17 mouse cellular contexts compared by ENCODE assay signal in genomic region chr5:12751514-12751913, GRCm38 (mm10).
DNase-seq lines count a peak whose midpoint lies in the region; ATAC-seq lines count a peak whose summit lies in the region.
"Had no signal": no experiment of that assay in that cellular context is flagged by ENCODE, and none has a peak within 500 bp of the region (broad histone marks: within the 10 kb centered on the region; RNA-seq: fewer than 3 reads in every experiment).

No protein-coding gene starts in this region.

- no peak for DNase-seq in kidney, adult 8-10 months
- DNase-seq in embryo, embryonic 10 days (ENCODE audit: low spot score), result peak; percentile 62
- DNase-seq in embryonic facial prominence, embryonic 14.5 days (ENCODE audit: low spot score), result peak; percentile 36
- DNase-seq in spleen, adult 12 weeks (ENCODE audit: low spot score), result no peak
- no peak for DNase-seq in thymus, postnatal 14 days
- DNase-seq: adrenal gland, adult 2 months; B cell, adult 2 months; cerebellum, adult 2 months; forebrain, postnatal 0 days; heart, adult 18-20 months; heart, postnatal 10 days; kidney, postnatal 10 days; thymus, postnatal 36 days had no signal

- H3K4me2 ChIP-seq in kidney, embryonic 14.5 days (replicated peaks; ENCODE audit: low read depth, low read length), result no peak overlapping the region
- H3K4me2 ChIP-seq in embryonic facial prominence, embryonic 14.5 days (ENCODE audit: low read depth, low read length), result no peak overlapping the region
- no peak overlapping the region for H3K4me2 ChIP-seq in neural tube, embryonic 12.5 days (replicated peaks)
- H3K4me2 ChIP-seq: liver, embryonic 12.5 days had no signal

- H3K4me1 ChIP-seq in kidney, embryonic 14.5 days (ENCODE audit: control insufficient read depth, insufficient read depth, low read length), result 0 out of 2 replicates have a peak, but pooled peaks cover 3% of the 10 kb centered on the region
- no peaks in the 10 kb centered on the region for H3K4me1 ChIP-seq in embryonic facial prominence, embryonic 14.5 days (ENCODE audit: control insufficient read depth, insufficient read depth, low read length)
- H3K4me1 ChIP-seq in neural tube, embryonic 12.5 days, result no peaks in the 10 kb centered on the region
- H3K4me1 ChIP-seq: liver, embryonic 12.5 days; megakaryocyte, embryonic 14.5 days had no signal

- H3K9ac ChIP-seq in kidney, embryonic 14.5 days (ENCODE audit: low read depth, low read length), result no peak overlapping the region
- H3K9ac ChIP-seq in embryonic facial prominence, embryonic 14.5 days (ENCODE audit: low read depth, low read length), result no peak overlapping the region
- no peak overlapping the region for H3K9ac ChIP-seq in neural tube, embryonic 12.5 days
- H3K9ac ChIP-seq: forebrain, postnatal 0 days; liver, embryonic 12.5 days had no signal

- H3K4me3 ChIP-seq in kidney, embryonic 14.5 days (ENCODE audit: low read length), result no peak overlapping the region
- H3K4me3 ChIP-seq in embryonic facial prominence, embryonic 14.5 days (ENCODE audit: low read depth, low read length), result no peak overlapping the region
- H3K4me3 ChIP-seq in neural tube, embryonic 12.5 days, result no peak overlapping the region
- H3K4me3 ChIP-seq: liver, embryonic 12.5 days; megakaryocyte, embryonic 14.5 days had no signal

- no peaks in the 10 kb centered on the region for H3K36me3 ChIP-seq in kidney, embryonic 14.5 days (ENCODE audit: control insufficient read depth, insufficient read depth, low read length)
- H3K36me3 ChIP-seq in embryonic facial prominence, embryonic 14.5 days (ENCODE audit: control insufficient read depth, insufficient read depth, low read length), result no peaks in the 10 kb centered on the region
- no peaks in the 10 kb centered on the region for H3K36me3 ChIP-seq in neural tube, embryonic 12.5 days
- H3K36me3 ChIP-seq: liver, embryonic 12.5 days had no signal

- WGBS in kidney, embryonic 14.5 days, result 19% methylated on average over 5 of the region's 5 CpGs
- 24% methylated on average over 5 of the region's 5 CpGs for WGBS in embryonic facial prominence, embryonic 14.5 days
- WGBS in neural tube, embryonic 12.5 days, result 38% methylated on average over 5 of the region's 5 CpGs

- no peaks in the 10 kb centered on the region for H3K9me3 ChIP-seq in kidney, embryonic 14.5 days (ENCODE audit: control insufficient read depth, low read length)
- no peaks in the 10 kb centered on the region for H3K9me3 ChIP-seq in embryonic facial prominence, embryonic 14.5 days (ENCODE audit: control insufficient read depth, low read length)
- H3K9me3 ChIP-seq in neural tube, embryonic 12.5 days, result no peaks in the 10 kb centered on the region
- H3K9me3 ChIP-seq: liver, embryonic 12.5 days; megakaryocyte, embryonic 14.5 days had no signal

- H3K27me3 ChIP-seq in kidney, embryonic 14.5 days (ENCODE audit: control insufficient read depth, insufficient read depth, low read length), result no peaks in the 10 kb centered on the region
- H3K27me3 ChIP-seq in embryonic facial prominence, embryonic 14.5 days (replicated peaks; ENCODE audit: control insufficient read depth, insufficient read depth, low read length), result no peaks in the 10 kb centered on the region
- no peaks in the 10 kb centered on the region for H3K27me3 ChIP-seq in neural tube, embryonic 12.5 days (replicated peaks)
- H3K27me3 ChIP-seq: liver, embryonic 12.5 days; megakaryocyte, embryonic 14.5 days had no signal

- ATAC-seq in kidney, embryonic 14.5 days (ENCODE audit: low FRiP score, low TSS enrichment), result peak; percentile 91; the same call in 1 of the 2 replicates
- no peak for ATAC-seq in embryonic facial prominence, embryonic 14.5 days (ENCODE audit: low read depth)
- peak; percentile 53 for ATAC-seq in neural tube, embryonic 12.5 days (ENCODE audit: low FRiP score, low read depth)
- ATAC-seq: forebrain, postnatal 0 days; liver, embryonic 12.5 days had no signal

- H3K27ac ChIP-seq in kidney, embryonic 14.5 days (ENCODE audit: low read depth, low read length), result no peak overlapping the region
- no peak overlapping the region for H3K27ac ChIP-seq in embryonic facial prominence, embryonic 14.5 days (replicated peaks; ENCODE audit: low read depth, low read length)
- no peak overlapping the region for H3K27ac ChIP-seq in neural tube, embryonic 12.5 days
- H3K27ac ChIP-seq: liver, embryonic 12.5 days had no signal

Comparison
In these comparisons a context has a peak if more than half of its experiments do, and no peak if none do; other contexts are left out.
1. DNase-seq: peak in embryo, embryonic 10 days (single experiment) and embryonic facial prominence, embryonic 14.5 days (single experiment); none in kidney, adult 8-10 months (0 of 2), spleen, adult 12 weeks (single experiment) and thymus, postnatal 14 days (single experiment).